Mouse (Mus musculus): ENCODE data around the gene Eif5a.

DNA sequence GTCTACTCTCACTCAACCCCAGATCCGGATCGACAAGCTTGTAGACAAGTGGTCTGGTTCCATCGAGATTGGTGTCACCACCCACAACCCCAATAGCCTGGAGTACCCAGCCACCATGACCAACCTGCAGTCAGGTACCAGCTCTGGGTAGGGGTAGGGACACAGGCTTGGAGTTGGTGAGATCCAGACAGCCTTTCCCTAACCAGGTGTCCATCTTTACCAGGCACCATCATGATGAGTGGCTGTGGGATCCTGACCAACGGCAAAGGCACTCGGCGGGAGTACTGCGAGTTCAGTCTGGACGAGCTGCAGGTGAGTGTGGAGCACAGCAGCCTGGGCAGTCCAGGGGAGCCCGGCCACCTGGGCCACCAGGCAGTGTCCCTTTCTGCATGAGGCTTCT is 17.4 kb downstream of the Eif5a start:
- TF ChIP-seq CTCF (IDR thresholded peaks at IDR 0.05; ENCODE audit: low read depth, low read length) (no peak), POLR2A (IDR thresholded peaks at IDR 0.05; ENCODE audit: extremely low read depth, insufficient read depth, low read length) (no peak)

Data from liver, adult 2 months (tissue).